ENCODE assay signal across 11 mouse cellular contexts in the genomic region with DNA sequence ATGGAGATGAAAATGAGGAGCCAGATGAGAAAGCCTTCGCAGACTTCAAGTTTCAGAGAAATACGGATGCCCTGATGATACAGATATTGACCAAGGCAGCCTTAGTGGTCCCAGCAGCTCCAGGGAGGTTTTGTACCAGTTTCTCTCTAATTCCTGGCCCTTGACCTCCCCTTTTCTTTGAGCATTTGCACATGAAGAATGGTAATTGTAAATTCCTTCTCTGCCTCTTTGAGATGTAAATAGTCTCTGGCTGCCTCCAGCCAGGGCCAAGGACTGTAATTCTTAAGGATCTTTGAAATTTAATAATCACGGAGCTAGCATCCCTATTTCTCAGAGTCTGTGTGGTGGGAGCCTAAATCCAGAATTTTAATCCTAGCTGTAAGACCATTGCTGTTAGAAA.
"Had no signal": no experiment of that assay in that cellular context is flagged by ENCODE, and none has a peak within 500 bp of the region (broad histone marks: within the 10 kb centered on the region; RNA-seq: fewer than 3 reads in every experiment).

No protein-coding gene starts in this region.

- H3K36me3 ChIP-seq: limb, embryonic 10.5 days; limb, embryonic 13.5 days; liver, embryonic 12.5 days; liver, embryonic 15.5 days; lung, embryonic 15.5 days; midbrain, embryonic 12.5 days; midbrain, embryonic 15.5 days had no signal

- H3K27me3 ChIP-seq: limb, embryonic 13.5 days; liver, embryonic 12.5 days; liver, embryonic 15.5 days; lung, embryonic 15.5 days; megakaryocyte, embryonic 14.5 days; midbrain, embryonic 12.5 days; midbrain, embryonic 15.5 days had no signal

- H3K27ac ChIP-seq: limb, embryonic 10.5 days; limb, embryonic 13.5 days; liver, embryonic 12.5 days; liver, embryonic 15.5 days; lung, embryonic 15.5 days; midbrain, embryonic 12.5 days; midbrain, embryonic 15.5 days had no signal

- DNase-seq: liver; thymus, adult 18-20 months; thymus, postnatal 36 days had no signal

- H3K9me3 ChIP-seq: limb, embryonic 10.5 days; limb, embryonic 13.5 days; liver, embryonic 15.5 days; lung, embryonic 15.5 days; midbrain, embryonic 12.5 days; midbrain, embryonic 15.5 days had no signal

- H3K9ac ChIP-seq: limb, embryonic 13.5 days; liver, embryonic 12.5 days; liver, embryonic 15.5 days; lung, embryonic 15.5 days; midbrain, embryonic 12.5 days; midbrain, embryonic 15.5 days had no signal

- H3K4me2 ChIP-seq: limb, embryonic 13.5 days; liver, embryonic 12.5 days; liver, embryonic 15.5 days; lung, embryonic 15.5 days; midbrain, embryonic 12.5 days; midbrain, embryonic 15.5 days had no signal

- H3K4me3 ChIP-seq: limb, embryonic 10.5 days; limb, embryonic 13.5 days; liver, embryonic 12.5 days; liver, embryonic 15.5 days; lung, embryonic 15.5 days; megakaryocyte, embryonic 14.5 days; midbrain, embryonic 12.5 days; midbrain, embryonic 15.5 days had no signal

- H3K4me1 ChIP-seq: limb, embryonic 10.5 days; limb, embryonic 13.5 days; liver, embryonic 12.5 days; liver, embryonic 15.5 days; lung, embryonic 15.5 days; megakaryocyte, embryonic 14.5 days; midbrain, embryonic 15.5 days had no signal

- ATAC-seq: liver, embryonic 12.5 days; midbrain, embryonic 15.5 days had no signal
